Mouse (Mus musculus): ENCODE measurements around the gene Polq. TPM values are rescaled to one million over a fixed set of nuclear protein-coding genes. Genes with fewer than 3 reads are reported as not detected.
A peak's percentile ranks its signal among the peaks of the same experiment; 100 is the strongest.

The Polq gene
- polyA plus RNA-seq, 1 experiment from 2014 or later, result 12.8 TPM

DNA sequence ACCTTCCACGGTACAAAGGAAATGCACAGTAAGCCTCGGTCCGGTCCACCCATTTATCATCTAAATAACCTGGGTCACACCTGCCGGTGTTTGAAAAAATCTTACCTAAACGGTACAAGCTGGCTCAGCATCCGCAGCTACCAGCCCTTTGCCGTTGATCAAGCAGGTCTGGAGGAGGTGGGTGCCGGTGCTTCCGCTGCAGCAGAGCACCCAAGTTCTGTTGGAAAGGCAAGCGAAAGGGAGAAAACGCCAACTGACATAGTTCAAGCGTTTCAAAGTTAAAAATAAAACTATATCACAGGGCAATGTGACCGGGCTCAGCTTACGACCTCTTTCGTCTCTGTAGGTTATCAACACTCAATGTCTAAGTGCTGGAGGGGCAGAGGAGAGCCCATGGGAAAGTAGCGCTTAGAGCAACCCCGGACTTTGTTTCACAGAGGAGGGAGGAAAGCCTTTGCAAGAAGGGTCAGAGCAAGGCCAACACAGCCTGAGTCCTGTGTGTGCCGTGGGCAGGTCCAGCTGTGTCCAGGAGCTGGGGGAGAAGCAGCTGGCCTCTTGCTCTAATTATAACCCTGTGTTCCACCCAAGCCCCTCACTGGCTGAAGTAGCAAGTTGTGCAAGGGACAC lies 21.5 kb upstream of the Polq start, which contains the start of gene Fbxo40:
TSS of gene Fbxo40 (minus strand) at position 469 of the 627 bp plus-strand sequence.
- no peaks in the 10 kb centered on the region for H3K36me3 ChIP-seq (ENCODE audit: control insufficient read depth, insufficient read depth, low read length)
- no peaks in the 10 kb centered on the region for H3K27me3 ChIP-seq (ENCODE audit: control insufficient read depth, insufficient read depth, low read length)
- WGBS, result 57% methylated on average over 18 of the region's 18 CpGs
- no peak within 1 kb of the TSS for H3K9ac ChIP-seq (ENCODE audit: low read length)
- H3K27ac ChIP-seq (replicated peaks; ENCODE audit: low read depth, low read length), result no peak within 1 kb of the TSS
- ATAC-seq (ENCODE audit: insufficient number of reproducible peaks, low FRiP score, low TSS enrichment, low read depth), result peak; percentile 6; the same call in 1 of the 2 replicates
- H3K9me3 ChIP-seq (ENCODE audit: control insufficient read depth, low read length), result no peaks in the 10 kb centered on the region
- H3K4me3 ChIP-seq (ENCODE audit: low read depth, low read length), result no peak within 1 kb of the TSS
- H3K4me2 ChIP-seq (ENCODE audit: low read depth, severe bottlenecking), result no peak within 1 kb of the TSS
- peak; percentile 32 for DNase-seq (ENCODE audit: low spot score)
- H3K4me1 ChIP-seq (ENCODE audit: control insufficient read depth, insufficient read depth, low read length), result no peaks in the 10 kb centered on the region

DNA sequence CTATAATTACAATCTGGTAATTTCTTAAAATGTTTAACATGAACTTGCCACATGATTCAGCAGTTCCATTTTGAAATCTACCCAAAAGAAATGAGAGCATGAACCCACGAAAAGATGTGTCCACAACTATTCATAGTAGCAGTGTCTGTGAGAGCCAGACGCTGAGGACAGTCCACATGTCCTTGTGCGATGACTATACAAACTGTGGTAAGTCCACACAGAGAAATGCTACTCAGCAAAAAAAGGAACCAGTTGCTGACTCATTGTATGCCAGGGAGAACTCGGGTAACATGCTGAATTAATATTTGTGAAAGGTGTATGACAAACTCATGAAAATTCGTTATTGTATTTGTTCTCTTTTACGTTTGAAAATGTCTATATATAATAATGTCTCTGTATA lies 13.9 kb upstream of the Polq start:
- DNase-seq (ENCODE audit: low spot score) (no peak), ATAC-seq (ENCODE audit: insufficient number of reproducible peaks, low FRiP score, low TSS enrichment, low read depth) (no peak)
- WGBS, result 84% methylated on average over 6 of the region's 6 CpGs
- Histone ChIP-seq H3K27me3 (ENCODE audit: control insufficient read depth, insufficient read depth, low read length) (no peaks in the 10 kb centered on the region), H3K9me3 (ENCODE audit: control insufficient read depth, low read length) (no peaks in the 10 kb centered on the region), H3K4me3 (ENCODE audit: low read depth, low read length) (no peak overlapping the region), H3K9ac (ENCODE audit: low read length) (no peak overlapping the region), H3K27ac (replicated peaks; ENCODE audit: low read depth, low read length) (no peak overlapping the region), H3K4me2 (ENCODE audit: low read depth, severe bottlenecking) (no peak overlapping the region), H3K36me3 (ENCODE audit: control insufficient read depth, insufficient read depth, low read length) (no peaks in the 10 kb centered on the region), H3K4me1 (ENCODE audit: control insufficient read depth, insufficient read depth, low read length) (no peaks in the 10 kb centered on the region)

DNA sequence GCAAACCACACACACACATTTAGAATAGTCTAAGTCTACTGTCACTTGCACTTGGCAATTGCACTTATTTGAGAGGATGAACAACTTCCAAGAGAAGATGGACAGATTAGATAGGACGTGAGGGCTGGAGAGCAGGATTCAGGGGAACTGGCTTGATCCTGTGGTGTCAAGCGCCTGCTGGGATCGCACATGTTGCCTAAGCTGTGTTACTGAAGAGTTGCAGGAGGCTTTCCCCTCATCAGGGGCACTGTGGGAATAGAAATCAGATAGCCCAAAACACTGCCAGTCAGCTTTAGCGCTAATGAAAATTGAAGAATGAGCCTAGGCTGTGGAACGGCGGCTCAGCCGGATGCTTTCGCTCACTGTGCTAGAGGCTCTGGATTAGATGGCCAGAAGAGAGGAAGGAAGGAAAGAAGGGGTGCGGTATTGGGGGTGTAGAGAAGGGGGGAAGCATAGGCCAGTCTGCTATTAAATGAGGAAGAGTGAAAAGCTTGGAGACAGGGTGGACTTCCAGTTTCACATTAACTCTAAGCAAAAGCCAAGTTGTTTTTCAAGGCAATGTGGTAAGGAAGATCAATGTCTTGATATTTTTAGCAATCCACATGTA lies 12.1 kb upstream of the Polq start:
- 77% methylated on average over 9 of the region's 9 CpGs for WGBS
- H3K27ac ChIP-seq (replicated peaks; ENCODE audit: low read depth, low read length), result no peak overlapping the region
- DNase-seq (ENCODE audit: low spot score) (no peak), ATAC-seq (ENCODE audit: insufficient number of reproducible peaks, low FRiP score, low TSS enrichment, low read depth) (no peak)
- no peak overlapping the region for H3K4me2 ChIP-seq (ENCODE audit: low read depth, severe bottlenecking)
- no peak overlapping the region for H3K4me3 ChIP-seq (ENCODE audit: low read depth, low read length)
- H3K27me3 ChIP-seq (ENCODE audit: control insufficient read depth, insufficient read depth, low read length), result no peaks in the 10 kb centered on the region
- no peaks in the 10 kb centered on the region for H3K36me3 ChIP-seq (ENCODE audit: control insufficient read depth, insufficient read depth, low read length)
- H3K9me3 ChIP-seq (ENCODE audit: control insufficient read depth, low read length), result no peaks in the 10 kb centered on the region
- H3K4me1 ChIP-seq (ENCODE audit: control insufficient read depth, insufficient read depth, low read length), result no peaks in the 10 kb centered on the region
- H3K9ac ChIP-seq (ENCODE audit: low read length), result no peak overlapping the region

DNA sequence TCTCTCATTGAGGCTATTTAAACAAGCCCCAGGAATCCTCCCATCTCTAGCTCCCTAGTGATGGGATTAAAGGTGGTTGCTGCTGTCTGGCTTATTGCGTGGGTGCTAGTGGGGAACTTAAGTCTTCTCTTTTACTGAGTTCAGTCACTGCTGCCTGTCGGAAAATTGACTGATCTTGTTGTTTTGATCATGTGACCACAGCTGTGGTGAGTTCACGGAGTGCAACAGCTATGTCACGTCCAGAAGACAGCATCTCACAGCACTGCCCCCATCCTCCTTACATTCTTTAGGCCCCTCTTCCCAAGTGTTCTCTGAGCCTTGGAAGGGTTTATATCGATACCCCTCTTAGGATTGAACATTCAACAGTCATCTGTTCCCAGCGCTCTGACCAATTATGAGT lies 2.3 kb upstream of the Polq start:
- no peak overlapping the region for H3K4me3 ChIP-seq (ENCODE audit: low read depth, low read length)
- 72% methylated on average over 6 of the region's 6 CpGs for WGBS
- no peak overlapping the region for H3K4me2 ChIP-seq (ENCODE audit: low read depth, severe bottlenecking)
- H3K36me3 ChIP-seq (ENCODE audit: control insufficient read depth, insufficient read depth, low read length), result no peaks in the 10 kb centered on the region
- H3K9ac ChIP-seq (ENCODE audit: low read length), result no peak overlapping the region
- no peak overlapping the region for H3K27ac ChIP-seq (replicated peaks; ENCODE audit: low read depth, low read length)
- H3K9me3 ChIP-seq (ENCODE audit: control insufficient read depth, low read length), result no peaks in the 10 kb centered on the region
- H3K4me1 ChIP-seq (ENCODE audit: control insufficient read depth, insufficient read depth, low read length), result no peaks in the 10 kb centered on the region
- ATAC-seq (ENCODE audit: insufficient number of reproducible peaks, low FRiP score, low TSS enrichment, low read depth) (no peak), DNase-seq (ENCODE audit: low spot score) (no peak)
- H3K27me3 ChIP-seq (ENCODE audit: control insufficient read depth, insufficient read depth, low read length), result no peaks in the 10 kb centered on the region

DNA sequence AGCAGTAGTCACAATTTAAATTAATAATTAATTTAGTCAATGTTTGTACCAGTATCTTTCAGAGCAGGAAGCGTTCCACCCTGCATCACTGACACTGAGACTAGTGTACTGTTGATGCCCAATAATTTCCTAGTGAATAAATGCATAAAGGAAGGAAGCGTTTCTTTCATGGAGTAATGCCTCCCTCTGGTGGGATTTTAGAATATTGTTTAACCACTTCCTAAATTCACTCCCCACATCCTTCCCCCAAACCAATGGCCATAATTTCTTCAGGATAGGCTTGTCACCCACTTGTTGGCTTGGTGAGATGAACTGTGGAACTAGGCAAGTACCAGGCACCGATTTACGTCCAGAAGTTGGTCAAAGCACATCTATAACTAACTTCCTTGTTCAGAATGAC lies 1.2 kb upstream of the Polq start:
- H3K4me2 ChIP-seq (ENCODE audit: low read depth, severe bottlenecking), result no peak overlapping the region
- DNase-seq (ENCODE audit: low spot score), result no peak
- 66% methylated on average over 4 of the region's 4 CpGs for WGBS

DNA sequence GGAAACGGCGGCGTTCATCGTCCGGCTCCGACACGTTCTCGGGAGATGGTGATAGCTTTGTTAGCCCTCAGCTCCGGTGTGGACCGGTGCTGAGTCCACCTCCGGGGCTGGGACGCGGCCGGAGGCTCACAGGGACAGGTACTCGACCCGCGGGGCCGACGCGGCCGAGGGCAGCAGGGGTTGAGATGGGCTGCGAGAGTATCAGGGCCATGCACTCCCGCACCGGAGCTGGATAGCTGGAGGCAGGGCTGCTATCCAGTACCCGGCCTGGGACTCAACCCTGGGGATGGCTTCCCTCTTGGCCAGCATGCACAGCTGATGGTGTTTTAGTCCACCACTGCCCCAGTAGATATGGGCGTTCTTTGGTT lies 320 bp downstream of the Polq start:
- peak; percentile 38; the same call in 1 of the 2 replicates for ATAC-seq (ENCODE audit: insufficient number of reproducible peaks, low FRiP score, low TSS enrichment, low read depth)
- under 1% methylated on average over 26 of the region's 26 CpGs for WGBS
- H3K4me3 ChIP-seq (ENCODE audit: low read depth, low read length), result peak overlapping the region; percentile 96
- H3K27me3 ChIP-seq (ENCODE audit: control insufficient read depth, insufficient read depth, low read length), result no peaks in the 10 kb centered on the region
- H3K9me3 ChIP-seq (ENCODE audit: control insufficient read depth, low read length), result no peaks in the 10 kb centered on the region
- no peaks in the 10 kb centered on the region for H3K4me1 ChIP-seq (ENCODE audit: control insufficient read depth, insufficient read depth, low read length)
- H3K9ac ChIP-seq (ENCODE audit: low read length), result peak overlapping the region; percentile 82
- no peaks in the 10 kb centered on the region for H3K36me3 ChIP-seq (ENCODE audit: control insufficient read depth, insufficient read depth, low read length)
- H3K4me2 ChIP-seq (ENCODE audit: low read depth, severe bottlenecking), result peak overlapping the region; percentile 76
- no peak for DNase-seq (ENCODE audit: low spot score)
- no peak overlapping the region for H3K27ac ChIP-seq (replicated peaks; ENCODE audit: low read depth, low read length)

More for the DNA sequence above, 1.2 kb upstream of the Polq start:
- Histone ChIP-seq H3K4me3 (ENCODE audit: low read depth, low read length) (no peak overlapping the region), H3K27me3 (ENCODE audit: control insufficient read depth, insufficient read depth, low read length) (no peaks in the 10 kb centered on the region), H3K9me3 (ENCODE audit: control insufficient read depth, low read length) (no peaks in the 10 kb centered on the region), H3K36me3 (ENCODE audit: control insufficient read depth, insufficient read depth, low read length) (no peaks in the 10 kb centered on the region), H3K27ac (replicated peaks; ENCODE audit: low read depth, low read length) (no peak overlapping the region), H3K9ac (ENCODE audit: low read length) (no peak overlapping the region), H3K4me1 (ENCODE audit: control insufficient read depth, insufficient read depth, low read length) (no peaks in the 10 kb centered on the region)
- ATAC-seq (ENCODE audit: insufficient number of reproducible peaks, low FRiP score, low TSS enrichment, low read depth), result no peak

DNA sequence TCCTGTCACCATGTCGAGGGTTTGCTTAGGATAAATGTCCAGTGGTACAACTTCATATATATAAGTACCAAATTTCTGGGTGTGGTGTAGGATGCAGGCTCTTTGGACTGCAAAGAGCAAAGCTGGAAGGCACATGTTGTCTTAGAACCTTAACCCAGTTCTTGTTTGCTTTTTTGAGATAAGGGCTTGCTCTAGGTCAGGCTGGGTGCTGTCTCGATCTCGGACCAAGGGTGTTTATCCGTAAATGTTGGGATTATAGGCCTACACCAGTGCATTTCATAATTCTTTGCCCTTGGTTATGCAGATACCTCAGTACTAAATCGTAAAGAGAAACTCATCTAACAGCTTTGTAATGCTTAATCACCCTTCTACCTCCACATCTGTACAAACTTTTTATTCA lies 750 bp downstream of the Polq start:
- no peaks in the 10 kb centered on the region for H3K27me3 ChIP-seq (ENCODE audit: control insufficient read depth, insufficient read depth, low read length)
- peak overlapping the region; percentile 76 for H3K4me2 ChIP-seq (ENCODE audit: low read depth, severe bottlenecking)
- no peaks in the 10 kb centered on the region for H3K9me3 ChIP-seq (ENCODE audit: control insufficient read depth, low read length)
- no peaks in the 10 kb centered on the region for H3K4me1 ChIP-seq (ENCODE audit: control insufficient read depth, insufficient read depth, low read length)
- DNase-seq (ENCODE audit: low spot score), result no peak
- H3K36me3 ChIP-seq (ENCODE audit: control insufficient read depth, insufficient read depth, low read length), result no peaks in the 10 kb centered on the region
- H3K9ac ChIP-seq (ENCODE audit: low read length), result peak overlapping the region; percentile 82
- H3K27ac ChIP-seq (replicated peaks; ENCODE audit: low read depth, low read length), result no peak overlapping the region
- H3K4me3 ChIP-seq (ENCODE audit: low read depth, low read length), result peak overlapping the region; percentile 96
- 62% methylated on average over 5 of the region's 5 CpGs for WGBS
- ATAC-seq (ENCODE audit: insufficient number of reproducible peaks, low FRiP score, low TSS enrichment, low read depth), result no peak

DNA sequence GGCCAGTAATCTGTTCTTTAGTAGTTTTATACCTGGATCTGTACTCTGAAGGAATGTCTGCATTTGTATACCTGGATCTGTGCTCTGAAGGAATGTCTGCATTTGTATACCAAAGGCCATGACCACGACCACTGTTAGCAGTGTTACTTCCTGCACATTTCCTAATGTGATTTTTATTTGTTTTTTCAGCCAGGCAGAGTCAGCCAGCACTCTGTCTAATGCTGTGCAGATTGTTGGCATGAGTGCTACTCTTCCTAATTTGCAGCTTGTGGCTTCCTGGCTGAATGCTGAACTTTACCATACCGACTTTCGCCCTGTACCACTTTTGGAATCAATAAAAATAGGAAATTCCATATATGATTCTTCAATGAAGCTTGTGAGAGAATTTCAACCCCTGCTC lies 16.0 kb downstream of the Polq start:
- Histone ChIP-seq H3K4me2 (ENCODE audit: low read depth, severe bottlenecking) (no peak overlapping the region), H3K4me3 (ENCODE audit: low read depth, low read length) (no peak overlapping the region), H3K9me3 (ENCODE audit: control insufficient read depth, low read length) (no peaks in the 10 kb centered on the region), H3K36me3 (ENCODE audit: control insufficient read depth, insufficient read depth, low read length) (no peaks in the 10 kb centered on the region; the same call in 1 of the 2 replicates), H3K9ac (ENCODE audit: low read length) (no peak overlapping the region), H3K4me1 (ENCODE audit: control insufficient read depth, insufficient read depth, low read length) (no peaks in the 10 kb centered on the region), H3K27ac (replicated peaks; ENCODE audit: low read depth, low read length) (no peak overlapping the region), H3K27me3 (ENCODE audit: control insufficient read depth, insufficient read depth, low read length) (no peaks in the 10 kb centered on the region)
- no peak for ATAC-seq (ENCODE audit: insufficient number of reproducible peaks, low FRiP score, low TSS enrichment, low read depth)
- DNase-seq (ENCODE audit: low spot score), result no peak
- WGBS, result 91% methylated on average over 3 of the region's 3 CpGs
